Mouse (Mus musculus) left cerebral cortex, adult 11 months (tissue): Measurements from ENCODE around the gene Gm20388.
"Not testable (repeated sequence)": the region's sequence is repeated elsewhere in the genome, so short reads cannot be mapped to it uniquely, and the experiment has no call there.

ENCODE experiments used
- DNase-seq: peaks from one replicate; pipeline ENCODE4 v3.0.0; 2022; ENCODE audit warnings: low spot score

Gm20388 gene

DNA sequence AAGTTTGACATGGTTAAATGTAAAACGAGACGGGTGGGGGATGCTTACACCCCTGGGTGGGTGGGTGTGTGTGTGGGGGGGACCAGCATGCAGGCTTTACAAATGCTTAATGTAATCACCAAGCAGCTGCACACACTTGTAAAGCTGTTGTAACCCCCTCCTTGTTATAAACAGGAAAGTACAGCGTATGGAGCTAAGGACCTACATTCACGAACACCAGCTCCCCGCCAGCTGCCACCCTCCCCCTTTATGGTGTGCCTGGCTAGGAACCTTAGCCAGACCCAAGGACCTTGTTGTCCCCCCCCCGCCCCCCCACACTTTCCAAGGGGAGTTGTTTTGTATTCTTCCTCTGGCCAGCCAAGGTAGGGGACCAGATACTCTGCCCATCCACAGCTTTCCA lies 1216.1 kb downstream of the Gm20388 start:
- no peak for DNase-seq

DNA sequence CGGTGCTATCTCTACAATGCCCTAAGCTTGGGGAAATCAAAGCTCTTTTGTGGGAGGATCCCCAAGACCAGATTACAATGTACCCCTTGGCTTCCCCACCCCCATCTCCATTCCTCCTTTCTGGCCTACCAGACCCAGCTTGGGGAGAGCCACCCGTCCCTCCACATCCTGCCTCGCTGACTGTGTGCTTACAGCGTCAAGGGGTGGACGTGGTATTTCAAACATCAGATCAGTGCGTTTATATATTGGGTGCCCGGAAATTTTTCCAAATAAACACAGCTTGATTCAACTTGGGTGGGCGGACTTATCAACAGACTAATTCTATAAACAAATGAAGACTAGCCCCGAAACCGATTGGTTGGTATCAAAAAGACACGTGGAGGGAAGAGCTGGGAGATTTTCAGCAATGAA lies 1216.7 kb downstream of the Gm20388 start:
- no peak for DNase-seq

DNA sequence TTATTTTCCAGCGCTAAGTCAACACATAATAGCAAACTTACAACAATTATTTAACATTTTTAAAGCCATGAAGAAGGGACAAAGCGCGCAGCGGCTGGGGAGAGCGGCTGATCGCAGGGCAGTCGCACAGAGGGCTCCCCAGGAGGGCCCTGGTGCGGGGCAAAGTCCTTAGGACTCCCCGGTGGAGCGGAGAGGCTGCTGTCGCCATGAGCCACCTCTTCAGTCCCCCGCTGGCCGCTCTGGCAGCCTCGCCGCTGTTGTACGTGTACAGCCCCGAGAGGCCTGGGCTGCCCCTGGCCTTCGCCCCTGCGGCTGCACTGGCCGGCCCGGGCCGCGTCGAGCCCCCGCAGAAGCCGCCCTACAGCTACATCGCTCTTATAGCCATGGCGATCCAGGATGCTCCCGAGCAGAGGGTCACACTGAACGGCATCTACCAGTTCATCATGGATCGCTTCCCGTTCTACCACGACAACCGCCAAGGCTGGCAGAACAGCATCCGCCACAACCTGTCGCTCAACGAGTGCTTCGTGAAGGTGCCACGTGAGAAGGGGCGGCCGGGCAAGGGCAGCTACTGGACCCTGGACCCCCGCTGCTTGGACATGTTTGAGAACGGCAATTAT lies 1217.2 kb downstream of the Gm20388 start, which contains the start of gene Foxl1:
TSS of gene Foxl1 (plus strand) at position 185 of the 620 bp plus-strand sequence.
- no peak for DNase-seq

DNA sequence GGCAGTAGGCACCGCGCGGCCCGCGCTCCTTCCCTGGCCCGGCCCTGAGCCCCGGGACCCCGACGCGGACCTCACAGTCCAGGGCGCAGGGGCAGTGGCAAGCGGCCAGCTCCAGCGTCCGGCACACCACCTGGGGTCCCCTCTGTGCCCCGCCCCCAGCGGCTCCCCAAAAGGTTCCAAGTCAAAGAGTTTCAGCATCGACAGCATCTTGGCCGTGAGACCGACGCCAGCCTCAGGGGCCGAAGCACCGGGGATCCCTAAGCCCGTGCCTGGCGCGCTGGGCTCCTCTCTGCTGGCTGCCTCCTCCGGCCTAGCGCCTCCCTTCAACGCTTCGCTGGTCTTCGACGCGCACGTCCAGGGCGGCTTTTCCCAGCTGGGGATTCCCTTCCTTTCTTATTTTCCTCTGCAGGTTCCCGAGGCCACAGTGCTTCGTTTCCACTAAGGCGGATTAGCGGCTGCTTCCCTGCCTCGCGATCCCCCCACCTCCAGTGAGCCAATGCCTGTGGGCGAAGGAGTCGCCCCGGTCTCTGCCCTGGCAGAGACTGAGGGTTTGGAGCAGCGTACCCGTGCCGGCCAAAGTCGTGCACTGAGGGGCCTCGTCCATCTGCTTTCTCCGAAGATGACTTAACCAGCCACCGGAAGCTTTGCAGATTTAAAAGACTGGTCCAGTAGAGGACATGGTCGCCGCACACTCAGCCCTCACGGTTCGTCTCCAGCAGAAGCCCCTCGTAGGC lies 1218.1 kb downstream of the Gm20388 start:
- DNase-seq: no peak

DNA sequence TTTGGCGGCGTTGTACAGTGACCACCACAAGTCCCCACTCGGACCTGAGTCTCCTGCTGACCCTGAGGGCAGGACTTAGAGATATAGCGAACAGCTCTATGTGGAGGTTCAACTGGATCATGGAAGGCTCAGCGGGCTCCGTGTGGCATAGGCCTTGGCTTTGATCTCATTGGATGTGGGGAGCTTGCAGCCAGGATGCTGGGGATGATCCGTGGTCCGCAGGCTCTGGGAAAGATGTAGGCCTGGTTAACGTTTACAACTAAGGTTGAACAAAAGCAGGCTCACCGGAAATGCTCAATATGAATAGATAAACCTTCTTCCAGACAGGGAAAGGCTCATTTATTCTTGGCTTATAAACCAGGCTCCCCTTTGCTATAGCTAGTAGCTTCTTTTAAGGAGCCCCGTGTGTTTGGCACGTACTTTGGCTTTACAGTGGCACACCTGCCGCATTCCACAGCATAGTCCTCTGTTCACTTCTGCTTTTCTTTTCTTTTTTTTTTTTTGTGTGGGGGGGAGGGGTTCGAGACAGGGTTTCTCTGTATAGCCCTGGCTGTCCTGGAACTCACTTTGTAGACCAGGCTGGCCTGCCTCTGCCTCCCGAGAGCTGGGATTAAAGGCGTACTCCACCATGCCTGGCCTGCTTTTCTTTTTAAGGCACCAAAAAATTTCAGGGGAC lies 1218.8 kb downstream of the Gm20388 start:
- DNase-seq: no peak

DNA sequence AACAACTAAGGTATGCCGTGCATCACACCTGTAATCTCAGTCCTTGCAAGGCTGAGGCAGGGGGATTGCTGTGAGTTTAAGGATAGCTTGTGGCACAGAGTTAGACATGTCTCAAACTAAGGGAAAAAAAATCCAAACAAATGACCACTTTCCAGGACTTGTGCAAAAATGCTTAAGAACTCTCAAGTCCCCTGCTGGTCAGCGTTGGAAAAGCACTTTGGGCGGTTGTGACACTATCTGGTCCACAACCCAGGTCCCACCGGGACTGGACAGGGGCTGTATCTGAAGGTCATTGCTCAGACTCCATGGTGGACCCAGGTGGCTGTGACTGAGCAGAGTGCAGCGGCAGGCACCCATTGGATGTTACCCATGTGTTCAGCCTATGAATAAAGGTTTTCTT lies 1219.9 kb downstream of the Gm20388 start:
- DNase-seq: no peak

DNA sequence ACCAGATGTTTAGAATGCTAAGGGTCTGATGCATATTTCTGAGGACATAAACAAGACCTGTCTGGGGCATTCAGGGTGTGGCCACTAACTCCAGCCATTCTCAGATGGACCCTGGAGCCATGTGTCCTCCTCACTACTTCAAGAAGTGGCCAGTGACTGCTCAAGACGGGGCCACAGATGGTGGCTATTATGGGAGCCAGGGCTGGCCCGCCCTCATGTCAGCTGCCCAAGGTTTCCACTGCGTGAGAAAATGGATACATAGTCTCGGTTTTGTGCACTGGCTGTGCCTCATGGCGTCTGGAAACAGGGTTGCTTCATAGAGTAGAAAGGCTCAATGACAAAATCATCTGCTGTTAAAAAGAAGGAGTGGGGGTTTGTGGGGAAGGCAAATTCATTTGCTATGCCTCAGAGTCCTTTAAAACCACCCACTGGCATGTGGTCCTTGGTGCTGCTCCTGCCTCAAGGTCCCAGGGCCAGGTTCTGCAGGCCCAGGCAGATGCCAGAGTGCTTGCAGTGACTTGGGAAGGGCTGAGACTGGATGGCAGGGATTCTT lies 1222.4 kb downstream of the Gm20388 start:
- DNase-seq: no peak

DNA sequence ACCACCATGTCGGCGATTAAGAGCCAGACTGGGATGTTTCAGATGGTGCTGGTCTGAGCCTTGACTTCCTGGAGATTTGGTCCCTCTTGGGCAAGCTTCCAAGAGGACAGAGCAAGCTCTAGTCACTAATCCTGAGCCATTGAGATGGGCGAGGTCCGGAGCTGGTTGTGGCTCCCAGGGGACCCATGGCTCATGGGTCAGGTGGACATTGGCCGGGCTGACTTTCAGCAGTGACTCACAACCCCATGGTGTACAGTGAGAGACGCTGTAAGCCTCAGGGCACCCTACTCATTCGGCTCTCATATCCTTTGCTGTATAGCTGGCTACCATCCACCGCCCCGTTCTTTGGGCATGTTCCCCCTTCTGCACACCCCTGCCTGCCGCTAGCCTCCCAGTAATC lies 1223.5 kb downstream of the Gm20388 start:
- DNase-seq: no peak

DNA sequence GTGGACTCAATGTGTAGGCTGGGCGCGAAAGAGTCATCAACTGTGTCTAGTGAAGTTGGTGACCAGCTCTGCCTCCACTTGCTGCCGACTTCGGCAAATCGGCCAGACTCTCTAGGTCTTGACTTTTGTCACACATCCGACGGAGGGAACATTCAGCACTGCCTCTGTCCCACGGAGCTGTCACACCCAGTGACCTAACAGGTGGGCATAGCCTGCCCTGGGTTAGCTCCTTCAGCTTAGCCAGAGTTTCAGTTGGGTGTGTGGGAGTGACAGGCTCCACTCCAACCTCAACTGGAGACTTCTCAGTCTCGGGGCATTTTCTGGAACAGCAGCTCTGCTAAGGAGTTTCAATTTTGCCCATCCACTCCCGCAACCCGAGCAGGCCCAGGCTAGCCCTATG lies 1223.9 kb downstream of the Gm20388 start:
- no peak for DNase-seq

DNA sequence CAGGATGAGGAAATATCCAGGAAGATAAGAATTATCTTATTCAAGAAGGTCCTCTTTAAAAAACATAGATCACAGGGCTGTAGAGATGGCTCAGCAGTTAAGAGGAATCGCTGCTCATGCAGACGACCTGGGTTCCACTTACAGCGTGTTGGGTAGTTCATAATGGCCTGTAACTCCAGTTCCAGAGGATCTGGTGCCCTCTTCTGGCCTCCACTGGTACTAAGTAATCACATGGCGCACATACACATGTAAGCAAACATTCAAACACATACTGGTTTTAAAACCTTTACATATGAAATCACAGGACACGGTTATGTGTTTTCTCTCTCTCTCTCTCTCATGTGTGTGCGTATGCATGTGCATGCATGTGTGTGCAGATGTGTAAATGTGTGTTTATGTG lies 1226.2 kb downstream of the Gm20388 start:
- DNase-seq: no peak

DNA sequence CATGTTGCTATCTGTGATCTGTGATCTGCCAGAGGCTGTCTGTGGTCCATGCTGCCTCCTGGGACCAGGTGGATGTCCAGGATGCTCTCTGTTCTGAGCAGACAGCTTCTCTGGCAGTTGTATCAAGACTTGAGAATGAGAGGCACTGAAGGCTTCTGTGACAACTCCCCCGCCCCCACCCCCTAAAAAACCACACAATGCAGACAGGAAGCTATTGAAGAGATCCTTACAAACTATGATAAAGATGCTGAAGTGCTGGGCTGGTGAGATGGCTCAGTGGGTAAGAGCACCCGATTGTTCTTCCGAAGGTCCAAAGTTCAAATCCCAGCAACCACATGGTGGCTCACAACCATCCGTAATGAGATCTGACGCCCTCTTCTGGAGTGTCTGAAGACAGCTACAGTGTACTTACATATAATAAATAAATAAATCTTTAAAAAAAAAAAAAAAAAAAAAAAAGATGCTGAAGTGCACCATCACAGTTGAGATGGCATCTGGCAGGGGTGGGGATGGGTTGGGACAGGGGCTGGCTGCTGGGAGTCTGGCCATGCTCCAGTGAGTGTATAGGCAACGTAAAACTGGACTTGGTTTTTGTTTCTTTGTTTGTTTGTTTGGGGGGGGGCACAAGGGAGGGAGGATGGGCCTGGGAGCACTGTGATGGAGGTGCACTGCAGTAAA lies 1235.0 kb downstream of the Gm20388 start:
- not testable (repeated sequence) for DNase-seq

DNA sequence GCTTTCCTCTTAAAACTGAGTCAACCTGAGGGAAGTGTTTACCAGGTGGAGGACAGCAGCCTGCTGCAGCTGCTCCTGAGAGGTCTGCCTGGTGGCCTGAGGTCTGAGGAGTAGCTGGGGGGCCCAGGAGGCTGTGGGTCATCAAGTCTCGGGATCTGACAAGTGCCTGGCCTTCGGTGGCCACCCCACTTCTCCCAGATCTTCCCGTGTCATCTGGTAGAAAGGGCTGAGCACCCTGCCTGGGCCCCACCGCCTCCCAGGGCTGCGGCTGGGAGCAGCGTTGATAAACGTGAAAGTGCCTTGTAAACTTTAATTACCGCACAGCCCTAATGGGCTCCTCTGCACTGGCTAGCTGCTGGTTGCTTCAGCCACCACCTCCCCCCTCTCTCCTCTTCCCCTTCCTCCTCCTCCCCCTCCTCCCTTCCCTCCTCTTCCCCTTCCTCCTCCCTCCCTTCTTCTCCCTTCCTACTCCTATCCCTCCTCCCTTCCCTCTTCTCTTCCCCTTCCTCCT lies 1238.0 kb downstream of the Gm20388 start:
- DNase-seq: no peak

DNA sequence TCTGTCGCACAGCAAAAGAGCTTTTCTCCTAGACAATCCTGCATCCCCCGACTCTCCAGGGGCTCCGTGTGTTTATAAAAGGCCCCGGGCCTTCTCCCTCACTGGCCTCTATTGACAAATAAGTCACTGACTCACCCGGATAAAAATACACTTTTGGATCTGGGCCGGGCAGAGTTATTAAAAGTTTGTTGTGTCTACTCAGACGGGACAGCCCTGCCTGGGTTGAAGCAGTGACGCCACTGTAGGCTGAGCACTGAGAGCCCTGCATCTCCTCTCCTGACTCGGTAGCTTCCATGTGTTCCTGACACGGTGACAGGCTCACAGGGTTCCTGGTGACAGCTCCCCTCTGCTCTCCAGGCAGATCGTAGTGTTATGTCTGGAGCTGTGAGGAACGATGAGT lies 1241.8 kb downstream of the Gm20388 start:
- no peak for DNase-seq

DNA sequence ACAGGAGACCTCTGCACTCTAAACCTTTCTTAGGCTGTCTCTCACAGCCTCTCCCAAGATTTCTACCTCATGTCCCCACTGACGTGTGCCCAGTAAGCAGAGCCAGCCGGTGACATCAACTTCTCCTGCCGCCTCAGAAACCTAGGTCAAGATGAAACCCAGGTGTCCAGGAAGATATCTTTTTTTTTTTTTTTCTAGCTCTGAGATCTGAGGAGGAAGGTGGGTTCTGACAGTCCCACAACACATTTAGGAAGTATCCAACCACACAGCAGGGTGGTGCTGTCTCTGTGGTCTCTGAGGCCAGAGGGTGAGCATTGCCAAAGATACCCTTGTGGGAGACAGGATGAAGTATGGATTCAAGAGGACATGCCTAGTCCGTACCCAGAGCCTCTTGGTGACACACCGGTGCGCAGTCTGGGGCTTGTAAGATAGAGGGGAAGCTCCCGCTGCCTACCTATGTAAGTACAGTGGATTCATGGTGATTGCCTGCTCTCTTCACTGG lies 1246.4 kb downstream of the Gm20388 start:
- DNase-seq: no peak

DNA sequence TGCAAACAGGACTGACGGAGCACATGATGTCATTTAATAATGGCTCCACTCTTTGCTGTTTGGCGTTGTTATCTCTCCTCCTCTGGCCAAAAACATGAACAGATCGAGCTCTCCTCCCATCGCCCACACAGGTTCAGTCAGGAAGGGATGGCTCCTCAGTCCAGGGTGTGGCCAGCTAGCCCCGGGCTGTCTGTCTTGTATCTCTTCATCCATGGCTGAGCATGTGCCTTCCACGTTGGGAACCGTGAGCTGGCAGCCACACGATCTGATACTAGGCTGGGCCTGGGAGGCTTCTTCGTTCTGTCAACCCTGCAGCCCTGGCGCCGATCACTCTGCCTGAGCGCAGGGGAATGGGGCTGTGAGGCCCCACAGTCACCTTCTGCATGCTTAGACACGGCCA lies 1248.2 kb downstream of the Gm20388 start:
- DNase-seq: no peak

DNA sequence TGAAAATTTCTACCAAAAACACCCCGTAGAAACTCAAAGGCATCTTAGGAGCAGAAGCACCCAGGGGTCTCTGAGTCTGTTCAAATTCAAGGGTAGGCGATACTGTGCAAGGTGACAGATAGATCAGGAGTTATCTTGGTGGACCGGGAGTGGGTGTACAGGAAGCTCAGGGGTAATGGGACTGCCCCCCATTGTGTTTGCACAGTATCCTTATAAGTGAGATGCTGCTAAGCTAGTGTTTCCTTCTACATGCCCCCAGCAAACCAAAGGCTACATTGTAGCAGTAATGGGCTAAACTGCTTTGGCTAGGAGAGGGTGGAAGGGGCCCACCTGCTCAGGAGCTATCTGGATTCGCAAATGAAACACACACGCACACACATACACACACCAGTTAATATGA lies 1250.8 kb downstream of the Gm20388 start:
- DNase-seq: no peak

DNA sequence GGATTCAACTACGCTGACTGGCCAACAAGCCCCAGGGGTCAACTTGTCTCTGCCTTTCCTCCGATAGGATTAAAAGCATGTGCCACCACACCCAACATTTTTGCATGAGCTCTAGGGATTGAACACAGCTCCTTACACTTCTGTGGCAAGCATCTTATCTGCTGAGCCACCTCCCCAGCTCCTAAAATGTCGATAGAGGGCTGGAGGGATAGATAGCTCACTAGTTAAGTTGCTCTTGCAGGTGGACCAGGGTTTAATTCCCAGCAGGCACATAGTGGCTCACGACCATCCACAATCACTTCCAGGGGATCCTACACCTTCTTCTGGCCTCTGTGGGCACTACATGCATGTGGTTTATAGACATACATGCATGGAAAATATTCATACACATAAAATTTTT lies 1251.8 kb downstream of the Gm20388 start:
- DNase-seq: no peak

DNA sequence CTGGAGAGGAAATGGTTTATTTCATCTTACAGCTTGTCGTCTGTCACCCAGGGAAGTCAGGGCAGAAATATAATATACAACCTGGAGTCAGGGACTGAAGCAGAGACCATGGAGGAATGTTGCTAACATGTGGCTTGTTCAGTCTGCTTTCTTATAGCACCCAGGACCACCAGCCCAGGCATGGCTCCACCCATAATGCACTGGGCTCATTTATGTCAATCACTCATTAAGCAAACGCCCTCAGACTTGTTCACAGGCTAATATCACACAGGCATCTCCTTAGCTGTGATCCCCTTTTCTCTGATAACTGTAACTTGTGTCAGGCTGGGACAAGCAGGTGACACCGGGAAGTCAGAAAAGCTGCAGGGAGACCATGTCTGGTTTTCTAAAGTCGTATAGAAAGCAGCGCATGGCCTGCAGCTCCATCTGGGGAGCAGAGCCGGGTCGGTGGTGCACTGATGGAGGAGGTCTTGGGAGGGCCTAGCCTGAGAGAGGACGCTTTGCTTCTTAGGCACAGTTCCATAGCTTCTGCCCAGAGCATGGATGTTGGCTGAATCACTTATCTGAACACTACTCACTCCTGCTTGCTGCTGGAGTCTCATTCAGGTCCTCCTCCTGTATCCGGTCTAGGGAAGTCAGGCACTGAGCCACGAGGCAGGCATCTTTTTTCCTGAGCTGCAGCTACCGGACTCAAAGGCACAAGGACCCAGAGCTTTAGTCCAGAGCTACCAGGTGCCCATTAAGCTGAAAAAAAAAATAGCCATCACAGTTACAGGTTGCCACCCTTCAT lies 1252.5 kb downstream of the Gm20388 start:
- DNase-seq: no peak

DNA sequence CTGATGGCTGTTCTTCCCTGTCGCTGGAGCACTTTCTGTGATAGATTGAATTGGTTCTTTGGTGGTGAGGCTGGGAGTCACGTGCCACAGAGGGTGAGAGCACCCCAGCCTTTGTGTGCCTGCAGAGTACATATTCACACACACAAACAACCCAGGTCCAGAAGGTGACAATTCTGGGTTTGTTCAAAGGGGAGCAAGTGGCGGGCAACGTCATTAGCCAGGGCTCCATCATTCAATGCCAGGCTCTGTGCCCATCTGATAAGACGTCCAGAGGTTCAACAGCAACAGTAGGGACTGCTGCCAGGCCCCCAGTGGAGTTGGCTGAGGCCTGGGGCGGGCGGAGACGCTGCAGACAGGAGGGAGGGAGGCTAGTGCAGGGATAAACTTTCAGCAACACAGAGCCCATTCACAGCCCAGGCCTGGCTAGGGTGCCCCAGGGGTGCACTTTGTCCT lies 1253.4 kb downstream of the Gm20388 start:
- no peak for DNase-seq

DNA sequence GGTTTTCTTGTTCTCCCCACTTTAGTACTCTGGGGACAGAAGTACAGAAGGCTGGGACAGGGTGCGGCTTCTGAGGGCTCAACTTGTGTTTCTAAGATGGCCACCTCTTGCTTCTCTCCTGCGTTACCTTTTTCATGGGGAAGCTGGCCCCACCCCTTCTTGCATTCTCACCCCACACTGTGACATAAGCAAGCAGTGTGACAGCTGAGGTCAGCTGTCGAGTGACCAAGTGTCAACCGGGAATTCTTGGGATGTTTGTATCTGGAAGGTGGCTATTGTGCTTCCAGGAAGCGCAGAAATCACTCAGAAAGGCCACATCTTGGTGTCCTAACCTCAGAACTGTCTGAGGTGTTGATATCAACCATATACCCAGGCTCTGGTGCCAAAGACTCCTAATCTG lies 1257.4 kb downstream of the Gm20388 start:
- DNase-seq: no peak

DNA sequence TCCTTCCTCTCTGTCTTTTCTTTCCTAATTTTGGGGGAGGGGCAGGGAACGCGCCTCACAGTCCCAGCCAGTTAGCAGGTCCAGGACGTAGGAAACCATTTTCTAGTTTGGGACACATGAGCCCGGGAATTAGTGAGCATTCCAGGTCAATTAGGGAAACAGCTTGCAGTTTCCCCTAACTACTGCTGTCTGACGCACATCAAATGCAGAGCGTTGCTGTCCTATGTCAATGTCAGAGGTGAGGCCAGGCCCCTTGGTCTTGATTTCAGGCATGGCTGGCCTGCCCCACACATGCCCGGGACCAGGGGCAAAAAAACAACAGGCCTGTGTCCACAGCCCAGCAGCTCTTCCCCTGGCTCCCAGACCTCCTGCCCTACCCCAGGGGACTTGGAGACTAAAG lies 1259.5 kb downstream of the Gm20388 start:
- no peak for DNase-seq
